Mouse (Mus musculus) brain, embryonic 14.5 days (tissue): ENCODE results near the gene Hoxd3.

Source experiments
- CTCF ChIP-seq: fragments of 200-500 bp; IDR thresholded peaks from 2 replicates; pipeline ENCODE4 v1.5.1; 2012; ENCODE audit warnings: inconsistent platforms, mild to moderate bottlenecking, moderate library complexity, borderline replicate concordance; ENCODE audit not compliant: insufficient read depth, insufficient read length; ENCODE audit errors: extremely low read depth
- POLR2A ChIP-seq: fragments of 200-500 bp; IDR thresholded peaks from 2 replicates; pipeline ENCODE4 v1.6.1; 2012; ENCODE audit warnings: mild to moderate bottlenecking, inconsistent platforms, borderline replicate concordance; ENCODE audit not compliant: poor library complexity, insufficient read depth, insufficient read length, severe bottlenecking; ENCODE audit errors: extremely low read depth

DNA sequence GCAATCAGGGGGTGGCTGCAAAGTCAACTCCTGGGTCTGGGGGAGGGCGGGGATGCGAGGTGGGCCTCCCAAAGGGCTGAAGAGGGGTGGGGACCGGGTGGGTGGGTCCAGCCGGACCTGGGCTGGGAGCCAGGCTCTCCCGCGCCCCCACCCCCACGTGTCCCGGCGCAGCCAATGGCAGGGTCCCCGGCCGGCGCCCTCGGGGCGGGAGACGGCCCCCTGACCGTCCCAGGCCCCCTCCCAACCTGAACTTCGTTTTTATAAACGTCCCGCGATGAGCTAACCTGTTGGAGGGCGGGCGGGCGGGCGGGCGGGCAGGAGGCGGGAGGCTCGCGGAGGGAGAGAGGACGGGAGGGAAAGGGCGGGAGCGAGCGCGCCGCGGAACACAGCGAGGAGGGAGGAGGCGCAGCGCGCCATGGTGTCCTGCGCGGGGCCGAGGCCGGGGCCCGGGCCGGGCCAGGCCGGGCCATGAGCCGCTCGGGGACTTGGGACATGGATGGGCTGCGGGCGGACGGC lies 43.8 kb upstream of the Hoxd3 start, which contains the start of gene Hoxd13:
- no peak for TF ChIP-seq POLR2A
- TF ChIP-seq CTCF: no peak
